ENCODE assay signal across 7 mouse cellular contexts in the genomic region with DNA sequence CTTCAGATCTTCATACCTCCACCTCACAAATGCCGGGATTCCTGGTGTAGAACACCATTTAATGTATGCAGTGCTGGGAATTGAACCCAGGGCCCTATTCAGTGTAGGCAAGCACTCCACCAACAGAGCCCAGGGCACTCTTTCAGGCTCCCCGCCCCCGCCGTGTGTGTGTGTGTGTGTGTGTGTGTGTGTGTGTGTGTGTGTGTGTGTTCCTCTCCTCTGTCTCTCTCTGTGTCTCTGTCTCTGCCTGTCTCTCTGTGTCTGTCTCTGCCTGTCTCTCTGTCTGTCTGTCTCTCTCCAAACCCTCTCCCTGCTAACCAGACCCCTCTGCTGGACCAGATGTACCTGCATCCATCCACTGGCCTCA.
DNase-seq lines count a peak whose midpoint lies in the region; ATAC-seq lines count a peak whose summit lies in the region.

No protein-coding gene starts in this region.

- H3K9me3 ChIP-seq in megakaryocyte, embryonic 14.5 days, result no peaks in the 10 kb centered on the region
- no peaks in the 10 kb centered on the region for H3K9me3 ChIP-seq in forebrain, embryonic 12.5 days
- H3K9me3 ChIP-seq in limb, embryonic 12.5 days, result no peaks in the 10 kb centered on the region
- no peaks in the 10 kb centered on the region for H3K9me3 ChIP-seq in stomach, embryonic 14.5 days (ENCODE audit: control insufficient read depth, low read depth, low read length)

- 13% methylated on average over 4 of the region's 4 CpGs for WGBS in forebrain, embryonic 12.5 days
- 66% methylated on average over 2 of the region's 4 CpGs for WGBS in limb, embryonic 12.5 days
- WGBS in stomach, embryonic 14.5 days, result 67% methylated on average over 4 of the region's 4 CpGs

- H3K36me3 ChIP-seq in megakaryocyte, embryonic 14.5 days (replicated peaks; ENCODE audit: low read length), result peaks cover 15% of the 10 kb centered on the region
- no peaks in the 10 kb centered on the region for H3K36me3 ChIP-seq in forebrain, embryonic 12.5 days (replicated peaks)
- H3K36me3 ChIP-seq in limb, embryonic 12.5 days, result no peaks in the 10 kb centered on the region
- H3K36me3 ChIP-seq in stomach, embryonic 14.5 days (ENCODE audit: control insufficient read depth, insufficient read depth, low read length), result no peaks in the 10 kb centered on the region

- no peak for ATAC-seq in megakaryocyte, adult 5-6 weeks (ENCODE audit: poor library complexity, severe bottlenecking)
- ATAC-seq in forebrain, embryonic 12.5 days (ENCODE audit: low FRiP score), result peak; percentile 14; the same call in 1 of the 2 replicates
- ATAC-seq in limb, embryonic 12.5 days (ENCODE audit: insufficient number of reproducible peaks, insufficient read depth, low FRiP score, low TSS enrichment, low read depth), result no peak; the same call in 1 of the 2 replicates
- no peak for ATAC-seq in stomach, embryonic 14.5 days (ENCODE audit: insufficient number of reproducible peaks, insufficient read depth, low FRiP score, low read depth)

- peak overlapping the region; percentile 47 for H3K4me2 ChIP-seq in forebrain, embryonic 12.5 days
- H3K4me2 ChIP-seq in limb, embryonic 12.5 days, result peak overlapping the region; percentile 52
- H3K4me2 ChIP-seq in stomach, embryonic 14.5 days (replicated peaks; ENCODE audit: low read depth, low read length), result peak overlapping the region; percentile 38

- peak overlapping the region; percentile 92 for H3K4me3 ChIP-seq in megakaryocyte, embryonic 14.5 days (replicated peaks)
- peak overlapping the region; percentile 12; the same call in 1 of the 2 replicates for H3K4me3 ChIP-seq in forebrain, embryonic 12.5 days (replicated peaks)
- H3K4me3 ChIP-seq in limb, embryonic 12.5 days (replicated peaks), result peak overlapping the region; percentile 23
- H3K4me3 ChIP-seq in stomach, embryonic 14.5 days (ENCODE audit: low read depth, low read length), result peak overlapping the region; percentile 17

- H3K27ac ChIP-seq in forebrain, embryonic 12.5 days, result peak overlapping the region; percentile 99
- peak overlapping the region; percentile 99 for H3K27ac ChIP-seq in limb, embryonic 12.5 days
- H3K27ac ChIP-seq in stomach, embryonic 14.5 days (ENCODE audit: low read length), result peak overlapping the region; percentile 94

- no peaks in the 10 kb centered on the region for H3K27me3 ChIP-seq in megakaryocyte, embryonic 14.5 days (replicated peaks)
- peaks cover 3% of the 10 kb centered on the region; the same call in 1 of the 2 replicates for H3K27me3 ChIP-seq in forebrain, embryonic 12.5 days
- no peaks in the 10 kb centered on the region for H3K27me3 ChIP-seq in limb, embryonic 12.5 days
- no peaks in the 10 kb centered on the region for H3K27me3 ChIP-seq in stomach, embryonic 14.5 days (ENCODE audit: control insufficient read depth, insufficient read depth, low read length)

- peaks cover 83% of the 10 kb centered on the region for H3K4me1 ChIP-seq in megakaryocyte, embryonic 14.5 days
- peaks cover 71% of the 10 kb centered on the region for H3K4me1 ChIP-seq in forebrain, embryonic 12.5 days
- peaks cover 37% of the 10 kb centered on the region for H3K4me1 ChIP-seq in limb, embryonic 12.5 days (replicated peaks)
- peaks cover 26% of the 10 kb centered on the region for H3K4me1 ChIP-seq in stomach, embryonic 14.5 days (ENCODE audit: control insufficient read depth, insufficient read depth, low read length)

- DNase-seq in adrenal gland, adult 8-10 months, result no peak
- no peak for DNase-seq in frontal cortex, postnatal 10 days (ENCODE audit: low spot score in 2 of 2)

- 0 out of 2 replicates have a peak overlapping the region, but pooled peaks have one; percentile 26 for H3K9ac ChIP-seq in forebrain, embryonic 12.5 days
- peak overlapping the region; percentile 54 for H3K9ac ChIP-seq in limb, embryonic 12.5 days (replicated peaks)
- no peak overlapping the region for H3K9ac ChIP-seq in stomach, embryonic 14.5 days (replicated peaks; ENCODE audit: low read depth, low read length)

Comparison
In these comparisons a context has a peak if more than half of its experiments do, and no peak if none do; other contexts are left out.
1. H3K4me3 ChIP-seq: peak in every context shown above with its lines; median percentile 92 in megakaryocyte, embryonic 14.5 days; 23 in limb, embryonic 12.5 days; 17 in stomach, embryonic 14.5 days; 12 in forebrain, embryonic 12.5 days.